Mouse (Mus musculus): ENCODE measurements around the gene Igfbp1.

Gene Igfbp1

GRCm38 (mm10) chr11:7226810-7227550 lies 29.4 kb downstream of the Igfbp1 start:
- in situ Hi-C loops (cut with MboI; ENCODE audit: unreplicated experiment in 2 of 2), result loop anchor here in 1 of 2 experiments (25.0 kb wide), 1 partner anchor 1160 kb away; no protein-coding TSS in a partner anchor

DNA sequence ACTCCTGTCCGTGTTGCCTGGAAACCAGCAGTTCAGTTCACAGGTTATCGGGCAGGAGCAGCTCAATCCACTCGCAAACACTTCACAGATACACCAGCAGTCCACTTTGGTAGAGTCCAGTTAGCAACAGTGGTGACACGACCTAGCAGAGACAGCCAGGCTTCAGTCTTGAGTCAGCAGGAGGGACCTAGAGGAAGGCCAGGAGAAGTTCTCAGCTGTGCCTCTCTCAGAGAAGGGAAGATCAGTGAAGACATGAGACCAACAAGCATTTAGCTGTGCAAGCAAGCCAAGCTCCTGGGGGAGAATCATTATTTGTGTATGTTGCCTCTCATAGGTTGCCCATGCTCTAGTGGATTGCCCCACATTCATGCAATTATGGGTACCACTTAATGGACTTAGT lies 30.5 kb downstream of the Igfbp1 start:
- in situ Hi-C loops (cut with MboI; ENCODE audit: unreplicated experiment in 2 of 2), result loop anchor here in 1 of 2 experiments (25.0 kb wide), 1 partner anchor 1159 kb away; no protein-coding TSS in a partner anchor

- in situ Hi-C loops (cut with MboI; ENCODE audit: unreplicated experiment in 2 of 2), result loop anchor here in 1 of 2 experiments (25.0 kb wide), 1 partner anchor 1157 kb away; no protein-coding TSS in a partner anchor
These were observed 32.4 kb downstream of the Igfbp1 start for GRCm38 (mm10) chr11:7230000-7230399.

DNA sequence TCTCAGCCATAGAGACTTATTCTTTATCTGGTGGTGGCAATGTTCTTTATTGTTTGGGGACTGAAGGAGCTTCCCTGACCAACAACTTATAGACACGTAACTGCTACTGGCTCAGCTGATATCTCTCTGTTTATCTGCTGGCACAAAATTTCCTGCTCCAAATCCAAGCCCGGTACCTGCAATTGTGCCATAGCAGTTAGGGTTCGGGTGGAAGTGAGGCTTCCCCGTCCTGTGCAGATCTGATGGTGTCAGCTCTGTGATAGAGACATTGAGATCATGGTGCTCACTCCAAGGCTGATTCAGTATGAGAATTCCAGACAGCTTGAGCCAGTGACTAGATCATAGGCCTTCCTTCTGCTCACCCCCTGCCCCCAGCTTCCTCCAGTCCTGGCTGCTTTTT lies 34.4 kb downstream of the Igfbp1 start:
- in situ Hi-C loops (cut with MboI; ENCODE audit: unreplicated experiment in 2 of 2), result loop anchor here in 1 of 2 experiments (25.0 kb wide), 1 partner anchor 1155 kb away; no protein-coding TSS in a partner anchor

GRCm38 (mm10) chr11:7233333-7233732 lies 35.8 kb downstream of the Igfbp1 start:
- in situ Hi-C loops (cut with MboI; ENCODE audit: unreplicated experiment in 2 of 2), result loop anchor here in 1 of 2 experiments (25.0 kb wide), 1 partner anchor 1154 kb away; no protein-coding TSS in a partner anchor

DNA sequence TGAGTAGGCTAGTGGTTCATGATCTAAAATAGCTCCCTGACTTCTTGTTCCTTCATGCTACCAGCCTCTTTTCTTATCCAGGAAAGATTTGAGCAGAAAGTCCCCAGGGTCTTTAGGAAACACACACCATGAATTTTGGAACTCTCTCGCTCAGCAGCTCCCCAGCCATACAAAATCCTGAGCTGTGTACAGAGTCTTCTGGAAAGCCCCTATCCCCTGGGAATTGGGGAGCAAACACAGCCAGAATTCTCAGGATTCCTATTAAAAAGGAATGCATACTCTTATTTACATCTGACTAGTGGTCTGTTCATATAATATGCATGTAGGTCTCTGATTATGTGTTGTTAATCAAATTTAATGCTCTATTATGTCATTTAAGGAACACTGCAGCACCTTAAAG lies 36.9 kb downstream of the Igfbp1 start:
- in situ Hi-C loops (cut with MboI; ENCODE audit: unreplicated experiment in 2 of 2), result loop anchor here in 1 of 2 experiments (25.0 kb wide), 1 partner anchor 1153 kb away; no protein-coding TSS in a partner anchor

DNA sequence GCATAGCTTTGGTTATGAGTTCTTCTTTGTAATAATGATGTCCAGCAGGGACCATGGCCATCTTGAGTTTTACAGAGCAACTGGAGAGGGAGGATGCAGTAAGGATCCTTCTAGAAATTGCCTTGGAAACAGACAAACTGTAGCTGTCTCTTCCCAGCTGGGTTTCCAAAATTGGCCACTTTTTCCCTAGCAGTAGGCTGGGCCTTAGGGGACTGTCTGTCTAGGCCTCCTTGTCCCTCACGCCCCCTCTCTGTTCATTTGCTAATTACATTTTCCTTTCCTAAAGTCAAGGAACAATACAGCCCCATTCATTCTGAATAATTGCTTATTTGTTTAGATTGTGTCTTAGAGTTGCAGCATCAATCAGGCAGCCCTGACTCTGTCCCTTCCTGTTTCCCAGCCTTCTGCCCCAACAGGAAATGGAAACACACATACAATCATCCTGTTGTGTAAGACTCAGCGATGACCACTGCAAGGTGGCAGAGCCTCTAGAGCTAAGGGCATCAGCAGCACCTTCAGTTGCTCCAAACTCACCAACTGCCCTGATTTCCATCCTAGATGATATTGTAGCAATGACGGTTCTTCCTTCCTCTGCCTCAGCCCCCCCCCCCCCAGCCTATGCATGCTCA lies 37.5 kb downstream of the Igfbp1 start:
- in situ Hi-C loops (cut with MboI; ENCODE audit: unreplicated experiment in 2 of 2), result loop anchor here in 1 of 2 experiments (25.0 kb wide), 1 partner anchor 1152 kb away; no protein-coding TSS in a partner anchor

GRCm38 (mm10) chr11:7236751-7237150 lies 39.2 kb downstream of the Igfbp1 start:
- in situ Hi-C loops (cut with MboI; ENCODE audit: unreplicated experiment in 2 of 2), result loop anchor here in 1 of 2 experiments (25.0 kb wide), 1 partner anchor 1151 kb away; no protein-coding TSS in a partner anchor

DNA sequence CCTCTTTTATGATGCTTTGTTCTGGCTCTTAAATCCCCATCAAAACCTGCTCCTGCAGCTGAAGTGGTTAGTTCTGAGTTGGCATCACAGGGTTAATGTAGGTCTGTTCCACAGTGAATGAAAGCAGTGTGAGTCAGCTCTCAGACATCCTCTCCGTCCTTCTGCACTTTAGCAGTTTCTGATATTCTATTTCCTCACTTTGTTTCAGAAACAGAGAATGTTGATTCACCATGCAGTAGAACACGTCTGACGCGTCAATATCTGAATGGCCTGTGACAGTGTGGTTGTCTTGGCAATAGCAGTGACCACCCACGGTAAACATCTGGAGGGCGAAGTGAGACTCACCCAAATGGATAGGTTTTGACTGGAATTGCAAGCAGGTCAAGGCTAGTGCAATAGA lies 40.1 kb downstream of the Igfbp1 start:
- in situ Hi-C loops (cut with MboI; ENCODE audit: unreplicated experiment in 2 of 2), result loop anchor here in 1 of 2 experiments (25.0 kb wide), 1 partner anchor 1150 kb away; no protein-coding TSS in a partner anchor

- in situ Hi-C loops (cut with MboI; ENCODE audit: unreplicated experiment in 2 of 2), result loop anchor here in 1 of 2 experiments (25.0 kb wide), 1 partner anchor 1149 kb away; no protein-coding TSS in a partner anchor
These were observed 41.0 kb downstream of the Igfbp1 start for GRCm38 (mm10) chr11:7238546-7238945.

- in situ Hi-C loops (cut with MboI; ENCODE audit: unreplicated experiment in 2 of 2), result loop anchor here in 1 of 2 experiments (25.0 kb wide), 1 partner anchor 1148 kb away; no protein-coding TSS in a partner anchor
These were observed 41.6 kb downstream of the Igfbp1 start for GRCm38 (mm10) chr11:7239041-7239740.

DNA sequence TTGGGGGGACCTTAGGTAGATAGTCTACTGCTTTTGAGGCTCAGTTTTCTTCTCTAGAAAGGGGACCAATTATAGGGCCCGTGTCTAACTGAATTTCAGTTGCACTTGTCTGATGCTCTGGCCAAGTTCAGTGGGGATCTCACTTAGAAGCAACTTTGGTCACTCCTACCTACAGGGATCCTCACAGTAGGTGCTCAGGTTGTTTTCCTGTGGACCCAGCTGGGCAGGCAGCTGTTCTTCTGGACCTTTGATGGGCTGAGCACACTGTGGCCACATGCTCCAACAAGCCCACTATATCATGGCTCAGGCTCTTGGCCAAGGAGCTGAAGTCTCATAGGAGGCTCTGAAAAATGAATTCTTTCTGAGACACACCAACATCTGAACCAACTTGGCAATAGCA lies 47.2 kb downstream of the Igfbp1 start:
- in situ Hi-C loops (cut with MboI; ENCODE audit: unreplicated experiment in 2 of 2), result loop anchor here in 1 of 2 experiments (25.0 kb wide), 1 partner anchor 1143 kb away; no protein-coding TSS in a partner anchor

DNA sequence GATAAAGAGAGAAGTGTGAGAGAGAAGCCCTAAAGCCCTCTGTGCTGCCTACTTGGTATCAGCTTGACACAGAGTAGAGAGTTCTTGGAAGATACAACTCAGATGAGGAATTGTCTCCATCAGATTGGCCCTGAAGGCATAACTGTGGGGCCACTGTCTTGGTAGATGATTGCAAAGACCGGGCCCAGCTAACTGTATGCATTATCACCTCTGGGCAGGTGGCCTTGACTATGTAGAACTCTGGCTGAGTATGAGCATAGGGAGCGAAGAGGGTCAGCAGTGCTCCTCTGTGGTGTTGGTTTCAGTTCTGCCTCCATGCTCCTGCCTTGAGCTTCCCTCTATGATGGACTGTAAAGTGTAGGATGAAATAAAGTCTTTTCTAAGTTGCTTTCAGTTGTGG lies 52.8 kb downstream of the Igfbp1 start:
- in situ Hi-C loops (cut with MboI; ENCODE audit: unreplicated experiment in 2 of 2), result no loop called here

GRCm38 (mm10) chr11:7250870-7251269 lies 53.3 kb downstream of the Igfbp1 start:
- in situ Hi-C loops (cut with MboI; ENCODE audit: unreplicated experiment in 2 of 2), result no loop called here

All from v-Abl transformed pro-B cells (cell line).